8 mouse cellular contexts compared by ENCODE assay signal in the genomic region with DNA sequence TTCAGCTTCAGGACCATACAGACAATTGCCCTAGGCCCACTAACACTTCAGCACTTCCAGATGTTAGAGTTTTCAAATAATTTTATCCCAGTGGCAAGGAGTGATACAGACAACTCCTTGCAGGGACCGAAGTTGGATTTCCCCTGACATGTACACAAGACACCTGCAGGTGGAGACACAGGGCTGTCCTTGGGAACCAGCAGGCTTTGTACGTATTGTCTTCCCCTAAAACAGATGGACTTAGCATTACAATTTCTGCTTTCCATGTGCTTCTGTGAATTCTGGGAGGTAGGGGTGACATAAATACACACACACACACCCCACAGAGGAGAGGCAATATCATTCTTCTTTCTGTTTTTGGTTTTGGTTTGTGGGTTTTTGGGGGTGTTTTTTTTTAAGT.
DNase-seq lines count a peak whose midpoint lies in the region; ATAC-seq lines count a peak whose summit lies in the region.

No protein-coding gene starts in this region.

- peak; percentile 4 for DNase-seq in ovary, postnatal 14 days (ENCODE audit: low spot score)
- DNase-seq in ovary, adult 18-20 months (ENCODE audit: low spot score), result no peak
- peak; percentile 9 for DNase-seq in adrenal gland, adult 8-10 months
- peak; percentile 47 for DNase-seq in embryonic facial prominence, embryonic 11.5 days (ENCODE audit: low spot score)
- peak; percentile 0 for DNase-seq in large intestine, adult 2 months (ENCODE audit: low read depth, low spot score)
- DNase-seq in lung, postnatal 36 days, result peak; percentile 23
- peak; percentile 0 for DNase-seq in skeletal muscle tissue, adult 2 months (ENCODE audit: low read depth, low spot score)
- no peak for DNase-seq in gastrocnemius, postnatal 36 days

- H3K36me3 ChIP-seq in embryonic facial prominence, embryonic 11.5 days (replicated peaks; ENCODE audit: control insufficient read depth, insufficient read depth, low read depth, low read length), result no peaks in the 10 kb centered on the region

- H3K4me3 ChIP-seq in embryonic facial prominence, embryonic 11.5 days (ENCODE audit: low read depth, low read length), result no peak overlapping the region

- no peak for ATAC-seq in embryonic facial prominence, embryonic 11.5 days (replicated peaks; ENCODE audit: insufficient number of reproducible peaks, low FRiP score, low TSS enrichment, low read depth)

- H3K27ac ChIP-seq in embryonic facial prominence, embryonic 11.5 days (replicated peaks; ENCODE audit: low read depth, low read length), result no peak overlapping the region

- no peak overlapping the region for H3K4me2 ChIP-seq in embryonic facial prominence, embryonic 11.5 days (ENCODE audit: low read depth, low read length)

- H3K9ac ChIP-seq in embryonic facial prominence, embryonic 11.5 days (replicated peaks; ENCODE audit: low read length), result no peak overlapping the region

- H3K27me3 ChIP-seq in embryonic facial prominence, embryonic 11.5 days (ENCODE audit: control insufficient read depth, insufficient read depth, low read length), result no peaks in the 10 kb centered on the region

- no peaks in the 10 kb centered on the region for H3K4me1 ChIP-seq in embryonic facial prominence, embryonic 11.5 days (ENCODE audit: control insufficient read depth, insufficient read depth, low read length)

- WGBS in embryonic facial prominence, embryonic 11.5 days, result 25% methylated on average over 2 of the region's 2 CpGs
- 26% methylated on average over 2 of the region's 2 CpGs for WGBS in large intestine, adult 2 months

- intact Hi-C loops in gastrocnemius, postnatal 36 days (cut with DNase I), result loop anchor here (10.0 kb wide), 1 partner anchor 161 kb away; a partner anchor contains a TSS

- no peaks in the 10 kb centered on the region for H3K9me3 ChIP-seq in embryonic facial prominence, embryonic 11.5 days (replicated peaks; ENCODE audit: control insufficient read depth, low read length)

Comparison
In these comparisons a context has a peak if more than half of its experiments do, and no peak if none do; other contexts are left out.
1. DNase-seq: peak in ovary, postnatal 14 days (single experiment), adrenal gland, adult 8-10 months (single experiment), embryonic facial prominence, embryonic 11.5 days (single experiment), large intestine, adult 2 months (single experiment), lung, postnatal 36 days (single experiment) and skeletal muscle tissue, adult 2 months (single experiment); none in ovary, adult 18-20 months (single experiment) and gastrocnemius, postnatal 36 days (0 of 2).